Mouse (Mus musculus) mouse embryonic stem cell (cell line): Measurements from ENCODE around the gene Rps16.

ENCODE experiments used
- in situ Hi-C, 2 experiments: fragments of 300-500 bp; cut with MboI; formaldehyde crosslinking; loops; 1 replicate in 1 of 2; 3 replicates in 1 of 2; pipeline ENCODE4 v1.14.3; 2019 to 2020; ENCODE audit warnings: low sequenced_read_pairs in 2 of 2, low pct_unique_long_range_greater_than_20kb in 1 of 2, mixed read lengths in 1 of 2; ENCODE audit not compliant: unreplicated experiment in 1 of 2

Rps16 gene

GRCm38 (mm10) chr7:28370051-28370450 lies 19.6 kb downstream of the Rps16 start:
- in situ Hi-C loops: no loop called here

DNA sequence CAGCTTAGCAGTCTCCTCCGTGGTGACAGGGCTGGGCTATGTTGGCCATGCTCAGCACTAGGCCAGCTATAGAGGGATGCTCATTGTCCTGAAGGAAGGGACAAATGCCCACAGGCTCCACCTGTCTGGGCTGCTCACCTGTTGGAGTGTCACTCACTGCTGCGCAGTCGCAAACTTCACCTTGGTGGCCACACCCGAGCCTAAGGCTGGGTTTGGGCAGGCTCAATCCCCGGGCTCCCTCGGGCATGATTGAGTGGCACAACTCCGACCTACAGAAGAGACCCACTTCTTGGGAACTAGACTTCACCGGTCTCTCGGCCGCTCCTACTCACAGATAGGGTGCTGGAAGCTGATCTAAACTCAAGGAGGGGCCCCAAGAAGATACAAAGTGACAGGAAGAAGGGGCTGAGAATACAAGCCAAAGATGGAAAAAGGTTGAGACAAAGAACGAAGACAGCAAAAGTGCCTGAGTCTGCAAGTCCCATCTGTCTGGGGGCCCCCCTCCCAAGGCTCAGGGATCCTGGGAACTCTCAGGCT lies 20.6 kb downstream of the Rps16 start:
- in situ Hi-C loops: no loop called here

GRCm38 (mm10) chr7:28371514-28371989 lies 21.1 kb downstream of the Rps16 start:
- in situ Hi-C loops: no loop called here

DNA sequence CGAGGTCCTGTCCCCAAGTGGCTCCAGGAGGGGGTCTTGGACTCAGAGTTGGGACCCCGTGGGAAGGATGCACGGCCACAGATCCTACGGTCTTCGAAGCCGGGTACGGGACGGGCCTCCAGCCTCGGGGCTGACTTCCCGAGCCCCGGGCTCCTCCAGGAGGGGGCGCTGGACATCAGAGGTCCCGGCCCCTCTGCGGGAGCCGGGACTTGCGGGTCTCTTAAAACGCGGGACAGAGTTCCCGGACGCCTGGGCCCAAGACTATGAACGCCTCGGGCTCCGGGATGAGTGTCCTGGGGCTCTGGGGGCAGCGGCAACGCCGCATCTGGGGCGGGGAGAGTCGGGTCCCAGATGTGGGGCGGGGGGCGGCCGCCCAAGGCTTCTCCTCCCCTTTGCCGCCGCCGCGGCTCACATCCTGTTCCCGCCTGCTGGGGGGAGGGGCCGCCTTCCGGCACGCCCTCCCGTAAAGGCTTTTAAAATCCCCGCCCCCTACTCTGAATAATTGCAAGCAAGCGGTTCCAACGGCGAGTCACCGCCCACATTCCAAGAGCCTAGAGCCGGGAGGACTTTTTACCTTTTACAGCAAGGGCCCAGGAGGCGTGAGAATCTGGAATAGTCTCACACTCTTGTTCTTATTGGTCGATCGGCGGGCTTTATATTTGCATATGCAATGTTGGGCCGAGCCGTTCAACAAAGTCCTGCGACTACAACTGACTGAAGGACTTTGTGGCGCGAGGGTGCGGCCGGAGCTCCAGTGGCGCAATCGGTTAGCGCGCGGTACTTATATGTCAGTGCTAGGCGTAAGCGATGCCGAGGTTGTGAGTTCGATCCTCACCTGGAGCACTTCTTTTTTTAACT lies 22.0 kb downstream of the Rps16 start, which contains the start of gene Plekhg2:
Gene Plekhg2, minus strand, starts transcription at position 349 of the 858 bp plus-strand sequence.
- in situ Hi-C loops: no loop called here

DNA sequence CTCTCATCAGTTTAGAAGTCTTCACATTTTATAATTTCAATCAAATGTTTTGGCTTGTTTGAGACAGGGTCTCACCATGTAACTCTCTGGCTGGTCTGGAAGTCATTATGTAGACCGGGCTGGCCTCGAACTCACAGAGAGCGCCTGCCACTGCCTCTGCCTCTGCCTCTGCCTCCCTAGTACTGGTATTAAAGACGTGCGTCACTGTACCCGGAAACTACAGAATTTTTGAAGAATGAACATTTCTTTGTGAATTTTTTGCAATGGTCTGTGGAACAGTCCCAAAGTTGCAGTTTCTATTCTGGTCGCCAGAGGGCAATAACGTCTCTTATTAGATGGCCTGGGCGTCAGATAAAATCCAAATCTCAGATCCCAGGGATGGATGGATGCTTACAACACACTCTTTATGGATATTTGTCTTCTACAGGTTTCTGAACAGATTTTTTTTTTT lies 22.7 kb downstream of the Rps16 start:
- in situ Hi-C loops: no loop called here

GRCm38 (mm10) chr7:28373891-28374495 lies 23.5 kb downstream of the Rps16 start:
- in situ Hi-C loops: no loop called here

- in situ Hi-C loops: no loop called here
These were observed 24.2 kb downstream of the Rps16 start for GRCm38 (mm10) chr7:28374647-28375046.

DNA sequence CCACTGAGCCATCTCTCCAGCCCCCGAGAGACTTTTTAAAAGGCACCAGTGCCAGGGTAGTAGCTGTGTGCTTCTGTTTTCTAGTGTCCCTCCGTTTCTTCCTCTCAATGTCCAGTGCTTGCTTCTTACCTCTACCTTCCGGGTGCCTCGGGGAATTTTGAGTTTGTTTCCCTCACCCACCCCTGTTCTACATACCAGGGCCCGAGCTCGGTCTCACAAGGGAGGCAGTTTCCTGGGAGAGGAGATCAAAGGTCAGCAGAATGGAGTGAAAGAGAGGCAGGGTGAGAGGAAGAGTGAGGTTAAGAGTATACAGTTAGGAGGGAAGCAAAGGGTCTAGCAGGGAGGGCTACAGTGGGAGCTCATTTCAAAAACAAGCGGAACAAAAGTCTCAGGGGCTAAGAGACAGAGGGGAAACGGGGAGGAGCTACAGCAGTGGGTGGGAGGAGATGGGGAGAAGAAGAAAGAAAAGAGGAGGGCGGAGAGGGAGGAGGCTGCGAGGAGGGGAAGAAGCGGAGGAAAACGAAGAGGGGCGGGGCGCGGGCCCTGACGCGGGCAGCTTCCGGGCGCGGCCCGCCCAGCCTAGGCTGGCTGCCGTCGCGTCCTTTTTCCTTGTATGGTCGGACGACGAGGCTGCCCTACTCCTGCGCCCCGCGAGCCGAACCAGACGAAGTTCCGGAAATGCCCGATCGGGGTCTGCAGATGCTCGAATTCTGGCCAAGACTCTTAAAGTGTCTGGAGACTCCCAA lies 24.9 kb downstream of the Rps16 start:
- in situ Hi-C loops: no loop called here

DNA sequence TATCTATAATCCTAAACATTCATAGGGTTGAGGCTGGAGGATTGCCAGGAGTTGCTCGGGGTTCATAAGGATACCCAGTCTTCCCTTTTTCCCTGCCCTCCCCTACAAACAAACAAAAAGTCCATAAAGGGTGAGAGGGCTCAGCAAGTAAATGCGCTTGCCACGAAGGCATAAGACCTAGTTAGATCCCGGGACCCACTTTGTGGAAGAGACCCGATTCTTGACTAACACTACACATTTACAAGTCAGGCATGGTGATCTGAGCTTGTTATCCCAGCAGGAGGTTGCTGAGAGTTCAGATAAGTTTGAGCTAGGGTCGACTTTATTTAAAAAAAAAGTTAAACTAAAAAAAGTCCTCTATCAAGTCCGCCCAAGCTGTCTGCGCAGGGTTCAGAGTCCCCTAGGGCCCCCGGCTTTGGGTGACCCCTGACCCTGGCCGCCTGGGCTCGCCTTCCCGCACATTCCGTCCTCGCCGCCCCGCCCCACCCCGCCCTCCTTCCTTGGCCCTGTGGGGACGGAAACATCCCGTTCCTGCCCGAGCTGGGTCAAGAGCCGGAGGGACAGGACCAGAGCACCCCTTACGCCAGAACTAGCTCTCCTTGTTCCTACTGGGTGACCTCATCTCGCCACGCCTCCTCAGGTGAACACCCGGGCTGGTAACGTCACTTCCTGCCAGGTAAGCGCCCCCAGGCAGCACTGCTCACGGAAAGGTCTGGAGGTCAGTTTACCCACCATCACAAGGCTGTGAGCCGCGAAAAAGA lies 25.7 kb downstream of the Rps16 start:
- in situ Hi-C loops: no loop called here

- in situ Hi-C loops: no loop called here
These were observed 27.0 kb downstream of the Rps16 start for GRCm38 (mm10) chr7:28377190-28378065.

DNA sequence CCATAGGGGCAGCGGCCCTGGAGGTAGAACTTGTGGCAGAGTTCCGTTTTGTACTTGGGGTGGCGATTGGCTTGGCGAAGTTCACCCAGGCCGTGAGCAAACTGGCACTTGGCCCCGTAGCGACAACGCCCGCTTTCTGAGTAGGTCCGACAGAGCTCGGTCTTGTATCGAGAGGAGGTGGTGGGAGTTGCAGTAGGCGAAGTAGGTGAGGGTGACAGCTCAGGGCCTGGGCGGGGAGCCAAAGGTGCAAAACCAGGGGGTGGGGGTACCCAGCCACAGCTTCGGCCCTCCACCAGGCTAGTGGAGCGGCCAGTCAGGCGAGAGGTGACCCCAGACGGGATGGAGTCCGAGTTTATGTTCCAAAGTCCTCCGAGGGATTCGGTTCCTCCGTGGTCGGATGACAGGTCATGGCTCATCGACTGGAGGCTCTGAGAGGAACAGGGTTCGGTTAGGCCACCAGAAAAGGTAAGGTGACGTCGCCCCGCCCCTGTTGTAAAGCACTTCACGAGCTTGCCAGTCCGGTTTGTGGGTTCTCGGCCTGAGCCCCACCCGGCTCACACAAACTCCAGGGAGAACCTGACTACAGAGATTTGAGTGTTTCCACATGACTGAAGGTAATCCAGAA lies 27.7 kb downstream of the Rps16 start:
- in situ Hi-C loops: no loop called here

DNA sequence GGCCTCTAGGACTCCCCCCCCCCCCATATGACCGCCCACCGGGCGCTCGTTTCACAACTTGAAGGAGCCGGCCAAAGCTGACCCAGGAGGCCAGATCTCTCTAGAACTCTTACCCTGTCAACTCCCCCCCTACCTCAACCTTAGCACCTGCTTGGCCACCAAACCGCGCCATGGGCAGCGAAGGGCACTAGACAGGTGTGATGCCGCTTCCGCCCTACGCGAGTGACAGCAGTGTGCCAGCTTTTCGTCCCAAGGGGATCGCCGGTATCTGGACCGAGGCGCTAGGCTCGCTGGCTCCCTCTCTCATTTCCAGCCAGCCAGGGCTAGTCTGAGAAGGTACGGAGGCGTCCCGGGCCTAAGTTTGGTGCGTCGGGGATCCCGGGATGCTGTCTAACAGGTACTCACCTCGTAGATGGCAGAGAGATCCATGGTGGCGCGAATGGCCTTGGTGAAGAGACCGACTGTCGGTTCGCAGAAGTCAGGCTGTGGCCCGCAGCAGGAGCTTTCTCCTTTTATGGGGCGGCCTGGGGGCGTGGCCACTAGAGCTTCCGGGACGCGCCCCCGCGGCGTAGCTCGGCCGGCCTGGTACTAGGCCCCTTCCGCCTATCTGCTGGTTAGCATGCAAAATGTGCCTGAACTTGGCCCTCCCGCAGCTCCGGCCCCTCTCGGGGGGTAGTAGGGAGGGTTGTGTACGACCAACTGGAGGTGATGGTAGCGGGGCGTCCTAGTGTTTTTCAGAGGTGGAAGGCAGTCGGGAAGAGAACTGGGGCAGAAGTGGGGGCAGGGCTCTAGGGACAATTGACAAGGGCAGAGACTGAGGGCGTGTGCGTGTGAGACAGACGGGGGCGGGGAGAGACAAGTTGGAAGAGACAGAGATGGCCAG lies 28.6 kb downstream of the Rps16 start:
- in situ Hi-C loops: no loop called here

DNA sequence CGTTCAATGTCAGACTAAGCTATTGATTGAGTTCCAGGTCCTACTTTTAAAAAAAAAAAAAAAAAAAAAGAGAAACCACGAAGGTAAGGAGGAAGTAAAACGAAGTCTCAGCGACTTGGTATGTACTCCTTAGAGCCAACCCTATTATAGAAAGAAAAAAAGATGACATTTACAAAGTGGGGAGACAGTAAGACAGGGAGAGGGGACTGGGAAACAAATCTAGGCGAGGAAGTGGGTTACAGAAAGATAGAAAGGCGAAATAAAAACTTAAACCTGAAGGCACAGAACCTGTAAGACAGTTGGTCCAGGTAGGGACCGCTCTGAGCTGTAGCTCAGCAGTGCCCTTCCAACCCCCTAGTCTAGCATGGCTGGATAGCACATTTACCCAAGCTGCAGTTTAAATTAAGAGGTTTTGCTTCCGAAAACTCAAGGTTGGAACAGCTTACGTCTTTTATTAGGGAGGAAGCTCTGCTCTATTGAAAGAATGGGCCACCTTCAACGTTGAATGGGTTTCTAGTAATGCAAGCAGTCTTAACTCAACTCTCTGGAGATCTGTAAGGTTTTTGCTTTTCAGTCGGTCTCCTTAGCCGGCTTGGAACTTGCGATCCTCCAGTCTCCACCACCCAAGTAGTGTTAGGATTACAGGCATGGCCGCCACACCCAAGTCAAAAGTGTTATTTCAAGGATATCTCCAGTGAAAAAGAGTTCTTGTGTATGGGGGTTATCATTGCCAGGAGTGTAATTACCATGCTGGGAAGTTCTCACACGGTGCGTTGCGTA lies 30.0 kb downstream of the Rps16 start, which contains the start of gene Zfp36:
Gene Zfp36, minus strand, starts transcription at position 17 of the 780 bp plus-strand sequence.
- in situ Hi-C loops: no loop called here

DNA sequence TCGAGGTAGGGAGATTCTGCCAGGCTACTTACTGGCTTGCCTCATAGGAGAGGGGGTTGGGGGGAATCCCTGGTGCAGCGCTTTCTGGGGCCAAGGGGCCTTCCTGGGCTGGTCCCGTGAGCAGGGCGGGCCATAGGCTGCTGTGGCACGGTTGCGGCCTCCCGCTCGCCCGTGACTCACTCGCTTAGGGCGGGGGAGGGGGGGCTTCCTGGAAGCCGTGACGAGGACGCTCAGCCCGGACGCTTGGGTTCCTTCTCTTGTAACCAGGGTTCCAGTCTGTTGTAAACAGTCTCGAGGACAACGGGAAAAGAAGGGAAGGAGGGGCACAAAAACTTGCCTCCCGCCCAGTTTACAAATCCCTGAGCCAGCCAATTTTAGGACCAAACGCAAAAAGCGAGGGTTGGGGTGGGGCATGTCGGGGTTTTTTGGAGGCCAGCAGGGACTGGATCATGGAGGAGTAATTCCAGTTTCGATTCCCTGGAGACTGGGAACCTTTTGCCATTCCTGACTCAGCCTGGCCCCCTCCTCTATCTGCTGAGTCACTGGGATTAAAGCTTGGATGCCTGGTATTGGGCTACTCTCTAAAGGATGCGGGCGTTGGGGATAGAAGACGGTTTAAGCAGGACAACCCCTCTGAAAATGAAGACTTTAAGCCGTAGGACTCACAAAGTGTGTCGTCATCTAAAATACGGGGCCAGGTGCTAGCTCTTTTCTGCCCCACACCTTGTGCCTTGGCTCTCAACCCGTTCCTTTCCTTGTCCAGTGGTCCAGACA lies 30.8 kb downstream of the Rps16 start:
- in situ Hi-C loops: no loop called here

- in situ Hi-C loops: no loop called here
These were observed 31.5 kb downstream of the Rps16 start for GRCm38 (mm10) chr7:28381938-28382337.
